Mouse (Mus musculus) stomach, embryonic 16.5 days (tissue): ENCODE measurements around the gene Gm15448. TPM values are rescaled to one million over a fixed set of nuclear protein-coding genes. Genes with fewer than 3 reads are reported as not detected.

ENCODE experiments used
- polyA plus RNA-seq: library from polyadenylated mRNA; unstranded; fragments of >200 nt; fragmentation: Nextera tagmentation; extraction: Ambion mirVana; gene quantifications from 2 replicates; pipeline ENCODE4 v1.2.1, GENCODE M21; 2015

Gene Gm15448
- polyA plus RNA-seq, 1 experiment from 2014 or later: not detected

Other genes with a start within 250 kb of the Gm15448 start
- gene Oscar, start 209.5 kb downstream of the Gm15448 start, polyA plus RNA-seq: 0.12 TPM in 2 replicates
- gene Ndufa3, start 208.3 kb downstream of the Gm15448 start, polyA plus RNA-seq: 457 and 491 TPM in 2 replicates
- gene Tfpt, start 195.8 kb downstream of the Gm15448 start, polyA plus RNA-seq: 17.7 and 19.0 TPM in 2 replicates
- 79.4 and 89.0 TPM in 2 replicates for gene Prpf31, start 195.7 kb downstream of the Gm15448 start, polyA plus RNA-seq
- 43.0 and 44.5 TPM in 2 replicates for gene Cnot3, start 180.4 kb downstream of the Gm15448 start, polyA plus RNA-seq
- gene Leng1, start 159.8 kb downstream of the Gm15448 start, polyA plus RNA-seq: 12.0 and 14.3 TPM in 2 replicates
- 76.9 and 96.7 TPM in 2 replicates for gene Tmc4, start 148.1 kb downstream of the Gm15448 start, polyA plus RNA-seq
- 184 and 194 TPM in 2 replicates for gene Tsen34, start 132.8 kb downstream of the Gm15448 start, polyA plus RNA-seq
- gene Mboat7, start 132.2 kb downstream of the Gm15448 start, polyA plus RNA-seq: 44.5 and 48.6 TPM in 2 replicates
- gene Rps9, start 121.7 kb downstream of the Gm15448 start, polyA plus RNA-seq: 1,206 and 1,366 TPM in 2 replicates
- 2.5 and 3.0 TPM in 2 replicates for gene Pirb, start 105.3 kb downstream of the Gm15448 start, polyA plus RNA-seq
- gene Pira2, start 19.4 kb upstream of the Gm15448 start, polyA plus RNA-seq: 0.66 and 0.80 TPM in 2 replicates
- 0.87 and 1.4 TPM in 2 replicates for gene Gm14548, start 72.4 kb upstream of the Gm15448 start, polyA plus RNA-seq
- gene Lilra6, start 89.8 kb upstream of the Gm15448 start, polyA plus RNA-seq: 0.59 and 1.1 TPM in 2 replicates
- 1.8 and 2.1 TPM in 2 replicates for gene Lair1, start 237.5 kb upstream of the Gm15448 start, polyA plus RNA-seq